Mouse (Mus musculus) heart, postnatal 10 days (tissue): ENCODE data around the gene Itga1. TPM values are rescaled to one million over a fixed set of nuclear protein-coding genes. Genes with fewer than 3 reads are reported as not detected.

Experiments used
- DNase-seq, 2 experiments: peaks; one replicate each; pipeline ENCODE4 v3.0.0; 2021
- intact Hi-C: fragments of 180-260 bp; cut with DNase I; formaldehyde crosslinking; loops from one replicate; pipeline ENCODE4 v1.15.1; 2025
- total RNA-seq, 2 experiments: library from RNA; stranded (reverse); gene quantifications; 2 replicates each; pipeline ENCODE4 v1.2.3; 2021

Gene Itga1
- total RNA-seq, 2 experiments from 2014 or later = 73.9 to 83.5 TPM

DNA sequence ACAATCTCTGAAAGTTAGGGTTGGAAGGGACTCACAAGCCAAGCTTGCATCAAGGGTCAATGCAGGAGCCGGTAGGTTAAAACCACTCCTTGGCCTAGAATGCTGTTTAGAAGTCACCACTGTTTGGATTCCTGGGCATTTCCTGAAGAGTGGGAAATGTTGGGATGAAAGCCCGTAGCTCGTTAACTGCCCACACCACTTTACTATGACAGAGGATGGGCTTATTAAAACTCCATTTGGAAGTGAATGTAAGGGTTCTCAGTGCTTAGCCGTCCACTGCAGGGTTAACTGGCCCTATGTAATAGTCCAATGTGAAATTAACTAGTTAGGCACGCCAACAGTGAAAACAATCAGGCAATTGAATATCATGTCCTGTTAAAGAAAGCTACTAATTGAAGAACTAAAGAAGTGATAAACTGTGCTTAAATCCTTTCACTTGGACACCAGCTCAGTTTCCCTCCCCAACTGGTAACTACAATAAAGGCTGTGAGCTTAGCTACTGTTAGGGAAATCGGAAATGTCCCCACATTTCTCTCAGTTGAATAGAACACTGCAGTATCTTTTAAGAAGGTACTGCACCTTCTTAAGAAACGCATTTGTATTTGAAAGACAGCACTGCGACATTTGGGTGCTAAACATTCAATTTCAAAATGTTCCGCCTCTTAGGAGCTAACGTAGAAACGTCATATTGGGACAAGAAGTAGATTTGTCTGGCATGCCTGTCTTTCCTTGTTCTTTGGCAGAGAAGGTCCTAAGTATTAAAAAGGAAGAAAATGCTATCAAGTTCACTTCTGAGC is 1.2 kb downstream of the Itga1 start:
- DNase-seq = no peak
- intact Hi-C loops = loop anchor here (2.0 to 10.0 kb wide), 5 partner anchors 47 to 266 kb away; no protein-coding TSS in a partner anchor

DNA sequence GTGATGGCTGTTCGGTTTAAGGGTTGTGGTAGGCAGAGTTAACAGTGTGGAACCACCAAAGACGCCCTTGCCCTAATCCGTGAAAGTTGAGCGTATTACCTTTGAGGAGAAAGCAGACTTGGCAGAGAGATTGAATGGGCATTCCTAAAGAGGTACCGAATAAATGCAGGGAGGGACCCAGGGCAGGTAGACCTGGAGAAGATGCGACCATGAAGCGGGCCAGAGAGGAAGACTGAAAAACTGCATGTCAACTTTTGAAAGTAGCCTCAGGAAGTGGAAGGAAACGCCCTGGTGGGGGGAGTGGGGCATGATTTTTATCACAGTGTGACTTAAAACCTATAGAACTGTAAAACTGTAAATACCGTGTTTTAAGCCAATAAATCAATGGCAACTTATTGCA is 2.4 kb downstream of the Itga1 start:
- no peak for DNase-seq
- intact Hi-C loops = loop anchor here (5.0 kb wide), 2 partner anchors 37 to 77 kb away; no protein-coding TSS in a partner anchor

DNA sequence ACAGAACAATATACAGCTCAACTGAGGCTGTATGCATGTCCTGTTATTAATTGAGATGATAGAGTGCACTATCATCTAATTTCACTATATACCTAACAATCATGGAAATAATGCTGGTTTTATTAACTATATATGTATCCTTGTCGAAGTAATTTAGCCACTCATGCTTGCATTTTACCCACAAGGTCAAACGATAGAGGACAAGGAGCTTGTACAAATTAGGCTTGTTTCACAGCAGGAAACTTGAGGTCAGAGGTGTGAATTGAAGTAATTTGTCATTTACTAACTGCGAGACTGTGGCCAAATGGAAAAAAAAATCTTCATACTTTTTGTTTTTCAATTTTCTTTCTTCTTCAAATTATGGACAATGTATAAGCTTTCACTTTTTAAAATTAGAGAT is 3.5 kb downstream of the Itga1 start:
- no peak for DNase-seq
- intact Hi-C loops = loop anchor here (5.0 kb wide), 2 partner anchors 36 to 76 kb away; no protein-coding TSS in a partner anchor

DNA sequence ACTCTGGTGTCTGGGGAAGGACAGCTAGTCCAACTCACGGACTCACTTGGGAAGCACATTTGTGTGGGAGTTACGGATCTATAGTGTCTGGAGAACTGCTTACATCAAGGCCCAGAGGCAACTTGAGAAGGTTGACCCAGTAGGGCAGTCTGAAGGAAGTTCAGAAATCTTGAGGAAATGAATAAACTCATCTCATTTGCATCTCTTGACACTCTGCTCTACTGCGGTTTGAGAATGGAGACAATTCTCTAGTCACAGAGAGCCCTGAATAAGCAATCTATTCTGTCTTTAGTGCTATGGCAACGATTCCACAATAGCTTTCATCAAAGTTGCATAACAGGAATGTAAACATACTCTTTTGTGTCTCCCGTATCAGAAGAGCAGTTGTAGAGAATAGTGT is 4.8 kb downstream of the Itga1 start:
- intact Hi-C loops = loop anchor here (5.0 kb wide), 2 partner anchors 35 to 75 kb away; no protein-coding TSS in a partner anchor
- no peak for DNase-seq

DNA sequence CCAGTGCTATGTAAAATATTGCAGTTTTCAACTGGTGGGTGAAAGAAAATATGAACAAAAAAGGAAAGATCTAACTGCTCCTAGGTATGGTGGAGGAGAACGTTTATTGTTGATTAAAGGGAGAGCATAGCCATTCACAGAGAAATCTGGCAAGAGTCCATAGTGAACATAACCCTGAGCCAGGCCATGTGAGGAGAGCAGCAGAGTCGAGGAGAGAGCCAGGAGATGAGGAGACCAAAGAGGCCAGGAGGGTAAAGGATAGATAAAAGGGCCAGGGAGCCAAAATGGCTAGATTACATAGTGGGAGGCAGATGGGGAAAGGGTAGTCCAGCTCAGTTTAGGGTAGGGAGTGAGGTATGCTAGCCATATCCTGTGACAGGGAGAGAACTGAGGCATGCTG is 5.5 kb downstream of the Itga1 start:
- DNase-seq = no peak
- intact Hi-C loops = loop anchor here (5.0 kb wide), 2 partner anchors 34 to 74 kb away; no protein-coding TSS in a partner anchor

DNA sequence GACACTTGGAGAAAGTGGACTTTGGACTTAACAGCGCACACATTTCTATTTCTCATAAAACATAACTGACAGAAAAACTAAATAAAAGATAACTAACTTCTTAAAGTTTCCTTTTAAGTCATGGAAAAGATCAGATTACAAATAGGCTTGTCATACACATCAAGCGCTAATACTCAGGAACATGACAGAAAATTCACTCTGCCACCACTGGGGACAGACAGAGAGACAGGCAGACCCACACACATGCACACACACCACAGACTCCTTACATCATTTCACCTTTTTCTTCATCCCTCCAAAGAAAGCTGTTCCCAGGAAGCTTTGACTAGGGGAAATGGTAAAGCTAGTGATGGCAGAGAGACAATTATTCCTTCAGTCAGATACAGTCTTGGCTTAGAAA is 6.4 kb downstream of the Itga1 start:
- no peak for DNase-seq
- intact Hi-C loops = loop anchor here (5.0 kb wide), 2 partner anchors 33 to 73 kb away; no protein-coding TSS in a partner anchor

DNA sequence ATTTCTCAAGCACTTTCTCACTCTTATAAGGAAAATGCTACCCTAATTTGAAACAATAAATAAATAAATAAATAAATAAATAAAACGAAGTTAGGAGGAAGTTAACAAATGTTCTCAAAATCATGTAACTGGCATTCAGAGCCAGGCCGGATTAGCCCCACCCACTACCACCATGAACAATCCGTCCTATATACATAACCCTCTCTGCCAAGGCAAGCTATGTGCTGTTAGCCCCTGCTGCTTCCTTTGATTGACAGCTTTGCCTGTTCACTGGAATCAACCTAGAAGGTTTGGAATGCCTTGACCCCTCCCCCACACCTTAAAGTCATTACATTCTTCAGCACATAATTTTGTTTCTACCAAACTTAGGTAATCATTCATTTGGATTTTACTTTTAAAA is 10.3 kb downstream of the Itga1 start:
- intact Hi-C loops = no loop called here
- DNase-seq = no peak

DNA sequence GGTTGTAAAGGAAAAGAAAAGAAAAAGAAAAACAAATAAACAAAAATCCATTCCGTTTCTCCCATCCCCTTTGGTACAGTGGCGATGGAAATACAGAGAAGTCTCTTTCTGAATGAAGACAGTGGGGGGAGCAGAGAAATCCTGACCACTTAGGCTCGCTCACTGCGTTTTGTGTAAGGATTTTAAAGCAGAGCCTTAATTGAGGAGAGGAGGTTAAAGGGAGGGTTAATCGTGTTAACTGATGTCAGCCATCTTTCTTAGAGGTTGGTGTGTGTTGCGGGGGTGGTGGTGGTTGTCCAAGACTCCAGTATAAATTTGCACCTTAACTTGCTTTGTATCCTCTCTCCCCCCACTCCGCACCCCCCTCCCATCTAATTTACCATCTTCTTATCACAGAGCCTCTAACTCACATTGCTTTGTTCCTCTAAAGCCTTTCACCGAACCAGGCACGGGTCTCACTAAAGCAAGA is 10.8 kb downstream of the Itga1 start:
- intact Hi-C loops = no loop called here
- no peak for DNase-seq

DNA sequence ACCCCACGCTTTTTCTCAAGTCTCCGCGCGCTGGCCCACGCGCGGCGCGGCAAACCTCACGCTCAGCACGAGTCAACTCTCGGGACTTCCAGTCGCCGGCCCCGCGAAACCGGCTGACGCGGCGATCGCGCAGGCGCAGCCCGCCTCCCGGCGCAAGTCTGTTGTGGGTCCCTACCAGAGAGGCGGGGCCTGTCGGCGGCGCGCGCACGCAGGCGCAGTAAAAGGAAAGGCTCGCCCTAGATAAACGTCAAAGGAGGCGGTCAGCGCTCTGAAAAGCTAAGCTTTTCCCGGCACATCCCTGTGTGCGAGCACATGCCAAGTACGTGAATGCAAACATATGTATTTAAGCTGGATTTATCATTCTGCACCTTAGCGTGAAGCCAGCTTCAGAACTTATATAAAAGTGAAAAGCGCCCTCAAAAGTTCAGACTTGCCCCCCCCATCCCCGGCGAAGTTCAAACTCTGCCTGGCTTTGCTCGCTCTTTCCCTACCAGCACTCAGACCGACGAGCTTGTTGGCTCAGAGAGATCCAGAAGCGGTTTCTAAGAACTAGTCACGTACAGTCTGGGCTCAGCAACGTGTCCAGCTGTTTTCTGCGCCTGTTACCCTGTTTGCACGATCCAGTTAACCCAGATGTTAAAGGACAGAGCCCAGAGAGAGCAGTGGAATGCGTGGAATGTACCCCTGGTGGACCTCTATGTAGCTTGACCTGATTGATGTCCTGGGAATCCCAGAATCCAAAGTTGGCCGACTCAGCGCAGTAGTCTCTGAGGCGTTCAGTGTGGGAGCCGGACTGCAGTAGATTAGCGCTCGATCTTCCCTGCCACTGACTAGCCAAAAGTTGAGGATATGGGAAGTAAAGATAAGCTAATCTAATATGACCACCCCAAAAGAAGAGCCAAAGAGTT is 11.4 kb downstream of the Itga1 start, which contains the start of gene Pelo:
Gene Pelo, minus strand, starts transcription at position 118 of the 908 bp plus-strand sequence.
- intact Hi-C loops = no loop called here
- DNase-seq = peak; percentile 97 to 98

DNA sequence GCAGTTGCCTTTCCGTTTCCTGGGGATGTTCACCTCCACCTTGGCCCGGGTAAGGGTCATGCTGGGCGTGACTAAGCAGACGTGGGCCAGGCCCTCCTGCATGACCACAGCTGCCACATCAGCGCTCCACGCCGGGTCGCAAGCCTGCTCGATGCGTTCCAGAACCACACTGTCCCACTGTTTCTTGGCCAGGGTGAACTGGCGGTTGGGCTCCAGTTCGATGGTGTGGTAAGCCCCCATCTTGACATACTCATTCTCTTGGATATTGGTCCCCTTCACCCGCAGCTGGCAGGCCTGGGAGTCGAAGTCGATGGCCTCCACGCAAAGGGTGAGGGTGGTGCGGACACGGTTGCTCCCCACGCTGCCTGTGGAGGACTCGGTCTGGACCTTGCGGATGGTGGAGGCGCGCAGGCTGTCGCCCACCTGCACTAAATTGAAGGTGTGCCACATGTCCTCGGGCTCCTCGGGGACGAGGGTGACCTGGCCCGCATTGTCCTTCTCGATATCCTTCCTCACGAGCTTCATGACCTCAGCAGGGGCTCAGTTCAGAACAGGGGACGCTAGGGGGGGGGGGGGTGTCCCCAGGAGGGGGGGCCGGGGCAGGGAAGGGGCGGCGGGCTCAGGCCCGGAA is 12.3 kb downstream of the Itga1 start:
- intact Hi-C loops = no loop called here
- DNase-seq = peak; percentile 58 to 59

DNA sequence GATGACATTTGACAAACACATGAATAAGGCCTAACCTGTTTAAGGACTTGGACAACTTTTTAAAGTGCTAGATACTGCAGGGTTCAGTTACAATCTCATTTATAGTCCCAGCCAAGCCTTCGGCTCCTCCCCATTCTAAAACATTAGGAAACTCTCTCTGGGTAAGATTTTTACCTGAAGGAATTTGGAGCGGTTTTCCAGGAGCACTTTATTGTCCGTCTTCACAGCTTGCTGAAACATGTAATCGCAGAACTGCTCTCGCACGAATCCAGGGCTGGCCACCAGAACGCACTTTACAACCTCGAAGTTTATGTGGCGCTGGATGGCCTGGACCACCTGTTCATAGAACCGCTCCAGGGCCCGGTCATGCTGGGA is 12.8 kb downstream of the Itga1 start:
- intact Hi-C loops = no loop called here
- no peak for DNase-seq

DNA sequence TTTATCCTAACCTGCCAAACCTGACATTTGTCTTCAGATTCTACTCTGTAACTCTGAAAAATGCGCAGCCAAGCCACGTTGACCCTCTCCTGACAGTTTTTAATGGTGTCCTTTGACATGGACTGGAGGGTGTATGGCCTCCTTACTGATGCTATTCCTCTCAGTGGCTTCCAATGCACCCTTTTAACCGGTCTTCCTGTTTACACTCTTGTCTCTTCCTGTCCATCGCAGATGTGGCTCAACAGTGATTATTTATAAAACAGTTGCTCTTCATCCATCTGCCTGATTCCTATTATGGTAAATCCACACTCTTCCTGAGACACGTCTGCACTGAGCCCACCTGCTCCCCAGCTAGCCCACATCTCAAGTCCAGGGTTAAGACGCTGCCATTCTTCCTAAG is 15.8 kb downstream of the Itga1 start:
- no peak for DNase-seq
- intact Hi-C loops = no loop called here

DNA sequence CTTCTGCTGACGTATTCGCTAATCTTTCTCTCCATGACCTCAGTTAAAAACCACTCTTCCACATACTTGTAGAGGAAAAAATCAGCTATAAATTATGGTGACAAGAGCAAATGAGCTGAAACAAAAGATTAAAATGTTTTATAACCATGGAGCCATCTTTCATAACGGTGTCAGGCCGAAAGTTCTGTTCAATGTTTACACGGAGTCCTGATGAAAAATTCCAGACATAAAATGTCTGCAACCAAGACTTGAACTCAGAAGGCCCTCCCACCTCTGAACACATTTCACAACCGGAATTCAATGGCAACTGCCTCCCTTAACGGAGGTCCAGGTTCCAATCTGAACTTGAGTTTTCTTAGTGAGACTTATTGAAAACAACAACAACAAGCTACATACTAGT is 19.4 kb downstream of the Itga1 start:
- no peak for DNase-seq

DNA sequence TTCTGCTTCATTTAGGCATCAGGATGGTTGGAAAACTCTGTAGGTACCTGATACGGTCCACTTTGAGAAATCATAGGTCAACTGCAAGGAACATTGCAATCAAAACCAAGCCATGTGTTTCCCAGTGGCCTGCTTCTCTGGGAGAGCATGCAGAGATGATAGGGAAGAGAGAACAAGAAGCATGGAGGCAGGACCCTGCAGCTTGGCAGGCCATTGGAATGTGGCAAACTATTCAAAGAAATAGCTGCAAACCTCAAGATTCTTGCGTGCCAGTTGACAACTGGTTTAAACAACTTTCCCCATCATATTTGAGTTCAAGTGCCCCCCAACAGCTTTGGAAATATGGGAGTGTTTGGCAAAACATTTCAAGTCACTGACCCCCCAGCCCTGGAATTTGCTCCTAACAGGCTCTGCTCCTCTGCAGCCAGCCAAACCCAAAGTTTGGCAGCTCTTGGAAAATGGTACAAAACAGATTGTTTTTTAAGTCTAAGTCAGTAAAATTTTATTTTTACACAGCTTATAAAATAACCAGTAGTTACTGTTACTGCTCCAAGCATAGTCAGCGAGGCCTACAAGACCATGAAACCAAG is 21.7 kb downstream of the Itga1 start:
- no peak for DNase-seq
- intact Hi-C loops = no loop called here

More for the DNA sequence above, 19.4 kb downstream of the Itga1 start:
- intact Hi-C loops = no loop called here

DNA sequence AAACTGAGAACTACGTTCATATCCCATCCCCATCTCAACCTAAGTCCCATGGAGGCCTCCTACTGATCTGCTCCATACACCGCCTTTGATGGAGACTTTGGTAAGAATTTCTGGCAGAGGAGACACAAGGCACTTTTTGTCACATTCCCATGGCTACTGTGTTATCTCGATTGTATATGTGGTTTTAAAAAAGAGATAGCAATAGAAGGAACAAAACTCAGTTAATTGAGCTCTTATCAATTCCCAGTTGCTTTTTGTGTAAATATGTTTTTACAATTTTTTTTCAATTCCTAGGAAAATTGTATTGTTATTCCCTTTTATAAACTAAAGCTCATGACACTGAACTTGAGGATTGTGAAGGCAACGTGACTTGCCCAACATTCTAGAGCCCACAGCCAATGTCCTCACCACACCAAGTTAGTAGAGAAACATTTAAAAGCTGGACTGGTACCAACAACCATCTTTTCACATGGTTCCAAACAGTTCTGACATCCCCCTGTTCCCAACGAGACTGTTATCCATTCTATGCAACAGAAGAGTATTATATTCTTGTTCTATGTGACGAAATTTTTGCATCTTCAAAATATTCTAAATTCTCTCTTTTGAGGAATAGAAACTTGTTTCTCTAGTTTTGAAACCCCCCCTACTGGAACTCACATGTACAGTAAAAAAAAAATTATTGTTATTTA is 22.6 kb downstream of the Itga1 start:
- no peak for DNase-seq
- intact Hi-C loops = no loop called here

DNA sequence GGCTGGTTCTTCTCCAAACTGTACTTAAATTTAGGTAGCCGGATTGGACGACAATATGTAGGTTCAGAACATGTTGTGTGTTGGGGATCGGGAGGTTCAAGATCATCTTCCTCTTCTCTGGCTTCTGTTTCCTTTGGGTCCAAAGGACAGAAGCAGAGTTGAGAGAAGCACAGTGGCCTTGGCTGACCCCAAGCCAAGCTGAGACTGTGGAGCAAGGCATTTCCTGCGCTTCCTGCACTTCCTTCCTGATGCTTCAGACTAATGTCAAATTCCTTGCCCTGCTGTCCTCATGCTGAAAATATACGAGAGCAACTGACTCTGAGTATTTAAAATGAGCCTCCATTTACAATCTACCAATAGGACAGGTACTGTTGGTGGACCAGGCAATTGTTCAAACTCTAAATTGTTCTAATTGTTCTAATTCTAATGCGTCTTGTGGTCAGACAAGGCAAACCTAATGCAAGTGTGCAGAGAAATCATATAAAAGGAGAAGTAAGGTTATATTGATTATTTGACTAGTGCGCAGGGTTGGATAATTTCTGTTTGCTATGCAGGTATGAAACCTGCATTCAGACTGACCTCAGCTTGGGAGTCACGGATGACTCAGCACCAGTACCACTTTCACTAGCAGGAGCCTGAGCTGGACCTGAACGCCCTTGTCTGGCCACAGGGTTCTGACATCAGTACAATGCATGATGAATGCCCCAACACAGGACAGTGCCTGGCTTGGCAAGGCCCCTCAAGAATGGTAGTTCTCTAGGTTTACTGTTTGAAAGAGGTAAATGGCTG is 24.2 kb downstream of the Itga1 start:
- intact Hi-C loops = no loop called here
- DNase-seq = no peak

DNA sequence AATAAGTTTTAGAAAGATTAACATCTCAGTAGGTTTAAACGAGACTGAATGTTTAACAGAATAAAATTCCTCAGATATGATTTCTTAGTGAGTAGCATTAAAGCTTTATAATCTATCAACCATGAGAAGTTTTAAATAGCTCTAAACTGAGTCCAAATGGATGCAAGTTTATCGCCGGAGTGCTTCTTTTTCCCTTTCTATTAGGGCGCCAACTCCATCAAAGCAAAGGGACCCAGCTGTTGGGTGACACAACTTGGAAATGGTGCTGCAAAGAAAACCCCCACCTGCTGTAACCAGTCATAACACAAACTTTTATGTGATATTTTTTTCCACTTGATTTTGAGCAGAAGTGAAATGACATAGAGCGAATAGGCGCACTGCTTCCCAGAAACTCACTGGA is 29.4 kb downstream of the Itga1 start:
- intact Hi-C loops = no loop called here
- DNase-seq = no peak

DNA sequence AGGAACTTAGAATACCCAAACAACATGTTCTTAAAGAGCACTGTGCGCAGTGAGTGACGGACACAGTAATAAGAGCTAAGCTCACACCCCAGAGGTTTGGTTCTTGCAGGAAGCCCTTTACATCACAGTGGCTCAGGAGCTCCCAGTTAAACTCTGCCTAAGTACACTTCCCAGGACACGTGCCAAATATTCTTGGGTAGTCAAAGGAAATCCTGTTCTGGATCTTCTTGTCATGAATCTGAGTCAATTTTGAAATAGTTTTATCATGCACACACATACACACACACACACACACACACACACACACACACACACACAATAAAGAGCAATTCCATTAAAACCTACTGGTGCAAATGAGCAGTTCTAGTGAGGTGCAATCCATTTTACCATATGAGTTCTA is 30.3 kb downstream of the Itga1 start:
- intact Hi-C loops = no loop called here
- peak in 1 of 2 experiments; percentile 41 for DNase-seq

DNA sequence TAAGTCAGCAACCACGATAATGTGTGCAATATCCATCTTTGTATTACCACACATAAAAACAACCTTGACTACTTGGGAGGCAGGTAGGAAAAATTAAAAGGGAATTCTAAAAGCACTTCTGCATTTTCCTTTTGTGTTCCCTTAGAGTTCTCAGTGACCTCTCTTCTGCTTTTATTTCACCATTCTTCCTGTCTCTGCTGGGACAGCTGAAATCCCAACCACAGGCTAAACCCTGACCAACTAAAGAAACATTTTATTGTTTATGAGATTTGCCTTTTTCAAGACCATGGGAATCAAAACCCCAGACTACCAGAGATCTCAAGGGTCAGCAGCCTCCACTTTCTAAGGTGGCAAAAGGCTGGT is 33.8 kb downstream of the Itga1 start:
- intact Hi-C loops = no loop called here

More for the DNA sequence above, 33.8 kb downstream of the Itga1 start:
- DNase-seq = no peak
